In the genomic region with DNA sequence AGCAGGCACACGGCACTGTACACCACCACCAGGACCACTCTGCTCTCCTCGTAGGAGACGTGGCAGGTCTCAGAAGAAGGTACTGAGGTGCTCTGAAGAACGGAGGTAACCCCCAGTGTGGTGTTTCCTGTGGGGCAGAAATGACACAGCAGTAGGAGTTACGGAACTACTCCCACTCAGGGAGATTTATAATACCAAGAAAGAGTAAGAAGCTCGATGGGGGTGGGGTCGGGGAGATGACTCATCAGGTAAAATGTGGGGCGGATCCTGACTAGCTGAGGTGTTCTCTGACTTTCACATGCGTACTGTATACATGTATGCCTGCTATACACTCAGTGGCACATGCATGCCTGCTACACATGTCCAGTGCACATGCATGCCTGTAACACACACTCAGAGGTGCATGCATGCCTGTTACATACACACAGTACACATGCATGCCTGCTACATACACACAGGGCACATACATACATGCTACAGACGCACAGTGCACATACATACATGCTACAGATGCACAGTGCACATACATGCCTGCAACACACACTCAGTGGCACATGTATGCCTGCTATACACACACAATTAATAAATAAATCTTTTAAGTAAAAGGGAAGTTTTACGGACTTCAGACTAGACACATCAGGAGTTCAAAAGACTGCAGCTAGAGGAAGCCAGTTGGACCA, we compare ENCODE assay signal across 19 mouse cellular contexts. TPM values are rescaled to one million over a fixed set of nuclear protein-coding genes. Genes with fewer than 3 reads are reported as not detected.
A peak's percentile ranks its signal among the peaks of the same experiment; 100 is the strongest.
DNase-seq lines count a peak whose midpoint lies in the region; ATAC-seq lines count a peak whose summit lies in the region.
"Had no signal": no experiment of that assay in that cellular context is flagged by ENCODE, and none has a peak within 500 bp of the region (broad histone marks: within the 10 kb centered on the region; RNA-seq: fewer than 3 reads in every experiment).

No protein-coding gene starts in this region.

- H3K4me2 ChIP-seq in heart, embryonic 12.5 days: no peak overlapping the region
- no peak overlapping the region for H3K4me2 ChIP-seq in midbrain, embryonic 13.5 days (replicated peaks)
- H3K4me2 ChIP-seq: heart, embryonic 13.5 days had no signal

- no peak overlapping the region for H3K27ac ChIP-seq in heart, embryonic 12.5 days (ENCODE audit: poor library complexity, severe bottlenecking)
- H3K27ac ChIP-seq in midbrain, embryonic 13.5 days: no peak overlapping the region
- H3K27ac ChIP-seq in hindbrain, embryonic 10.5 days: no peak overlapping the region
- H3K27ac ChIP-seq: heart, embryonic 13.5 days; limb, embryonic 10.5 days had no signal

- no peak overlapping the region for H3K4me3 ChIP-seq in heart, embryonic 12.5 days
- H3K4me3 ChIP-seq in midbrain, embryonic 13.5 days (replicated peaks): no peak overlapping the region
- no peak overlapping the region for H3K4me3 ChIP-seq in hindbrain, embryonic 10.5 days
- H3K4me3 ChIP-seq: heart, embryonic 13.5 days; limb, embryonic 10.5 days had no signal

- peak; percentile 84 for DNase-seq in heart, adult 11 months
- DNase-seq in urinary bladder, postnatal 14 days (ENCODE audit: low spot score): peak; percentile 57
- no peak for DNase-seq in urinary bladder, adult 18-20 months (ENCODE audit: low spot score in 2 of 2)
- DNase-seq in brain, adult 2 months (ENCODE audit: low read depth, low spot score): peak; percentile 59
- DNase-seq in lung, postnatal 14 days: no peak
- DNase-seq in hindbrain, embryonic 10.5 days (ENCODE audit: low spot score): no peak
- DNase-seq: cerebellum, adult 8-10 months; forebrain, postnatal 0 days; kidney, adult 8-10 months; kidney, postnatal 36 days; layer of hippocampus, adult 9-11 months; liver, postnatal 0 days; lung, postnatal 10 days had no signal

- no peaks in the 10 kb centered on the region for H3K36me3 ChIP-seq in heart, embryonic 12.5 days
- H3K36me3 ChIP-seq in midbrain, embryonic 13.5 days: no peaks in the 10 kb centered on the region
- no peaks in the 10 kb centered on the region for H3K36me3 ChIP-seq in hindbrain, embryonic 10.5 days
- H3K36me3 ChIP-seq: heart, embryonic 13.5 days; limb, embryonic 10.5 days had no signal

- peaks cover 10% of the 10 kb centered on the region for H3K4me1 ChIP-seq in heart, embryonic 12.5 days (replicated peaks)
- no peaks in the 10 kb centered on the region for H3K4me1 ChIP-seq in midbrain, embryonic 13.5 days (replicated peaks)
- H3K4me1 ChIP-seq in hindbrain, embryonic 10.5 days (replicated peaks): peaks cover 3% of the 10 kb centered on the region; the same call in 1 of the 2 replicates

- H3K27me3 ChIP-seq in heart, embryonic 12.5 days (replicated peaks): peaks cover 11% of the 10 kb centered on the region; the same call in 1 of the 2 replicates
- no peaks in the 10 kb centered on the region for H3K27me3 ChIP-seq in midbrain, embryonic 13.5 days
- no peaks in the 10 kb centered on the region for H3K27me3 ChIP-seq in hindbrain, embryonic 10.5 days (ENCODE audit: insufficient read depth, poor library complexity, severe bottlenecking)

- no peak for ATAC-seq in heart, embryonic 12.5 days (ENCODE audit: insufficient number of reproducible peaks, low FRiP score)
- no peak for ATAC-seq in midbrain, embryonic 13.5 days
- ATAC-seq: forebrain, postnatal 0 days; hindbrain, embryonic 16.5 days; liver, postnatal 0 days had no signal

- no peak overlapping the region for H3K9ac ChIP-seq in heart, embryonic 12.5 days
- H3K9ac ChIP-seq in midbrain, embryonic 13.5 days (replicated peaks): no peak overlapping the region
- H3K9ac ChIP-seq: forebrain, postnatal 0 days; heart, embryonic 13.5 days; liver, postnatal 0 days had no signal

- H3K9me3 ChIP-seq in heart, embryonic 12.5 days (replicated peaks): no peaks in the 10 kb centered on the region
- no peaks in the 10 kb centered on the region for H3K9me3 ChIP-seq in midbrain, embryonic 13.5 days
- H3K9me3 ChIP-seq in hindbrain, embryonic 10.5 days: no peaks in the 10 kb centered on the region
- H3K9me3 ChIP-seq: heart, embryonic 13.5 days; limb, embryonic 10.5 days had no signal

- WGBS in heart, embryonic 12.5 days: 77% methylated on average over 11 of the region's 11 CpGs
- 87% methylated on average over 11 of the region's 11 CpGs for WGBS in midbrain, embryonic 13.5 days
- 87% methylated on average over 11 of the region's 11 CpGs for WGBS in hindbrain, embryonic 10.5 days

RNA-seq across cellular contexts. Expression of a gene that starts 14.8 kb away (rescaled TPM):
- not detected in 2 replicates for polyA plus RNA-seq in heart, embryonic 12.5 days (2016; fragmentation: Nextera tagmentation; extraction: Ambion mirVana)
- not detected in 2 replicates for polyA plus RNA-seq in midbrain, embryonic 13.5 days (2015; fragmentation: Nextera tagmentation; extraction: Ambion mirVana)
- polyA plus RNA-seq in hindbrain, embryonic 10.5 days (2016; fragmentation: Nextera tagmentation; extraction: Ambion mirVana): 0.06 and 0.08 TPM in 2 replicates
- polyA plus RNA-seq: forebrain, postnatal 0 days; limb, embryonic 10.5 days; neural tube, embryonic 11.5 days had no signal

RNA-seq across cellular contexts. Expression of a gene that starts 24.0 kb away (rescaled TPM):
- 47.2 and 49.2 TPM in 2 replicates for polyA plus RNA-seq in heart, embryonic 12.5 days (2016; fragmentation: Nextera tagmentation; extraction: Ambion mirVana)
- 82.7 and 85.0 TPM in 2 replicates for polyA plus RNA-seq in midbrain, embryonic 13.5 days (2015; fragmentation: Nextera tagmentation; extraction: Ambion mirVana)
- 176 and 179 TPM in 2 replicates for polyA plus RNA-seq in hindbrain, embryonic 10.5 days (2016; fragmentation: Nextera tagmentation; extraction: Ambion mirVana)

RNA-seq across cellular contexts. Expression of a gene that starts 44.5 kb away (rescaled TPM):
- polyA plus RNA-seq in heart, embryonic 12.5 days (2016; fragmentation: Nextera tagmentation; extraction: Ambion mirVana): 9.5 and 9.6 TPM in 2 replicates
- polyA plus RNA-seq in midbrain, embryonic 13.5 days (2015; fragmentation: Nextera tagmentation; extraction: Ambion mirVana): 19.4 and 22.7 TPM in 2 replicates
- polyA plus RNA-seq in hindbrain, embryonic 10.5 days (2016; fragmentation: Nextera tagmentation; extraction: Ambion mirVana): 15.5 and 17.2 TPM in 2 replicates

RNA-seq across cellular contexts. Expression of a gene that starts 50.7 kb away (rescaled TPM):
- polyA plus RNA-seq in heart, embryonic 12.5 days (2016; fragmentation: Nextera tagmentation; extraction: Ambion mirVana): 1.3 and 1.4 TPM in 2 replicates
- 0.31 and 0.37 TPM in 2 replicates for polyA plus RNA-seq in midbrain, embryonic 13.5 days (2015; fragmentation: Nextera tagmentation; extraction: Ambion mirVana)
- 0.16 and 0.37 TPM in 2 replicates for polyA plus RNA-seq in hindbrain, embryonic 10.5 days (2016; fragmentation: Nextera tagmentation; extraction: Ambion mirVana)

Comparison
In these comparisons a context has a peak if more than half of its experiments do, and no peak if none do; other contexts are left out.
1. DNase-seq: peak in heart, adult 11 months (single experiment), urinary bladder, postnatal 14 days (single experiment) and brain, adult 2 months (single experiment); none in urinary bladder, adult 18-20 months (0 of 2), lung, postnatal 14 days (single experiment) and hindbrain, embryonic 10.5 days (single experiment).